Mouse (Mus musculus) kidney, postnatal 0 days (tissue): ENCODE results near the gene 1700061G19Rik. TPM values are rescaled to one million over a fixed set of nuclear protein-coding genes. Genes with fewer than 3 reads are reported as not detected.

Experiments used
- ATAC-seq: fragments of 200-750 bp; cut with Nextera tagmentation; replicated peaks from 2 replicates; pipeline ENCODE4 v1.8.0; 2017; ENCODE audit warnings: low read depth, moderate number of reproducible peaks, moderate TSS enrichment, moderate library complexity; ENCODE audit not compliant: low FRiP score
- DNase-seq: peaks from one replicate; pipeline ENCODE4 v3.0.0-alpha.2; 2016; ENCODE audit warnings: low spot score
- H3K27ac ChIP-seq: fragments of 300-500 bp; sonication (generic); 2 replicates; pipeline ENCODE4 v1.5.1; 2014; ENCODE audit warnings: mild to moderate bottlenecking
- H3K27me3 ChIP-seq: fragments of 300-500 bp; sonication (generic); 2 replicates; pipeline ENCODE4 v1.6.1; 2014; ENCODE audit warnings: low read length, mixed read lengths; ENCODE audit not compliant: insufficient read depth
- H3K36me3 ChIP-seq: fragments of 300-500 bp; sonication (generic); 2 replicates; pipeline ENCODE4 v1.6.1; 2014; ENCODE audit warnings: low read length, mixed read lengths; ENCODE audit not compliant: insufficient read depth
- H3K4me1 ChIP-seq: fragments of 300-500 bp; sonication (generic); replicated peaks from 2 replicates; pipeline ENCODE4 v1.6.1; 2014; ENCODE audit warnings: antibody characterized with exemption, low read length, mixed read lengths; ENCODE audit not compliant: insufficient read depth
- H3K4me2 ChIP-seq: fragments of 300-500 bp; sonication (generic); 2 replicates; pipeline ENCODE4 v1.6.1; 2014; ENCODE audit warnings: mild to moderate bottlenecking, low read length, moderate library complexity, mixed read lengths
- H3K4me3 ChIP-seq: fragments of 300-500 bp; sonication (generic); replicated peaks from 2 replicates; pipeline ENCODE4 v1.5.1; 2014; ENCODE audit warnings: low read depth, low read length
- H3K9ac ChIP-seq: fragments of 300-500 bp; sonication (generic); 2 replicates; pipeline ENCODE4 v1.6.1; 2014; ENCODE audit warnings: low read depth, low read length
- H3K9me3 ChIP-seq: fragments of 300-500 bp; sonication (generic); replicated peaks from 2 replicates; pipeline ENCODE4 v1.6.1; 2016; ENCODE audit warnings: low read length, inconsistent platforms, mixed read lengths
- CTCF ChIP-seq: IDR thresholded peaks from 2 replicates; pipeline ENCODE4 v1.5.1; 2016; ENCODE audit warnings: antibody characterized with exemption, low read depth, mild to moderate bottlenecking, moderate library complexity
- WGBS: fragments of 180-500 bp; shearing (Covaris S2); extraction: QIAGEN DNeasy Blood & Tissue Kit; methylation state at CpG from one replicate; pipeline ENCODE4 v1.1.7; 2014; 5-methylcytosine and 5-hydroxymethylcytosine counted together
- polyA plus RNA-seq: library from polyadenylated mRNA; unstranded; fragments of >200 nt; fragmentation: Nextera tagmentation; extraction: Ambion mirVana; gene quantifications from 2 replicates; pipeline ENCODE4 v1.2.1, GENCODE M21; 2015

The 1700061G19Rik gene
- polyA plus RNA-seq, 1 experiment from 2014 or later: 0.11 TPM

GRCm38 (mm10) chr17:56930026-56930425 is 54.7 kb downstream of the 1700061G19Rik start:
- ATAC-seq: no peak
- 78% methylated on average over 8 of the region's 8 CpGs for WGBS
- no peaks in the 10 kb centered on the region for H3K27me3 ChIP-seq
- H3K27ac ChIP-seq: no peak overlapping the region
- no peak overlapping the region for H3K4me2 ChIP-seq
- no peak overlapping the region for H3K4me3 ChIP-seq
- H3K4me1 ChIP-seq: peaks cover 16% of the 10 kb centered on the region
- no peaks in the 10 kb centered on the region for H3K36me3 ChIP-seq
- no peaks in the 10 kb centered on the region for H3K9me3 ChIP-seq
- no peak for TF ChIP-seq CTCF
- DNase-seq: no peak
- no peak overlapping the region for H3K9ac ChIP-seq

DNA sequence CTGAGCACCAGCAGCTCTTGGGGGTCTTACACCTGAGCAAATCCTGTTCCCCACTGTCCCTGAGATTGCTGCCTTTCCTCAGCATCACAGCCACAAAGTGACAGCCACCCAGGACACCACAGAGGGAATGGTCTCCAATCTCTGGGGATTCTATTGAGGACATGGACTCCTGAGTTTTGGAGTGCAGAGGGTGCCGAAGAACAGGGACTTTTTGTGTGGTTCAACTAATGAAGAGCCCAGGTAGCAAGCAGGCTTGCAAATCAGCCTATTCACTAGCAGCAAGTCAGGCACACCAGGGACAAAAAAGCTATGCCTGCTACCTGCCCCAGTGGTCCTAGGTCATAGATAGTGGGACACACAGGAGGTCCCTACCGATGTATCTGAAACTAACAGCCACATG is 58.1 kb downstream of the 1700061G19Rik start:
- H3K27ac ChIP-seq: no peak overlapping the region
- ATAC-seq (no peak), DNase-seq (no peak)
- 0 out of 2 replicates have a peak overlapping the region, but pooled peaks have one; percentile 23 for H3K9ac ChIP-seq
- peaks cover 16% of the 10 kb centered on the region for H3K4me1 ChIP-seq
- WGBS: 87% methylated on average over 2 of the region's 2 CpGs
- no peak overlapping the region for H3K4me3 ChIP-seq
- TF ChIP-seq CTCF: no peak
- no peaks in the 10 kb centered on the region for H3K27me3 ChIP-seq
- H3K4me2 ChIP-seq: 0 out of 2 replicates have a peak overlapping the region, but pooled peaks have one; percentile 73
- no peaks in the 10 kb centered on the region for H3K36me3 ChIP-seq
- no peaks in the 10 kb centered on the region for H3K9me3 ChIP-seq

DNA sequence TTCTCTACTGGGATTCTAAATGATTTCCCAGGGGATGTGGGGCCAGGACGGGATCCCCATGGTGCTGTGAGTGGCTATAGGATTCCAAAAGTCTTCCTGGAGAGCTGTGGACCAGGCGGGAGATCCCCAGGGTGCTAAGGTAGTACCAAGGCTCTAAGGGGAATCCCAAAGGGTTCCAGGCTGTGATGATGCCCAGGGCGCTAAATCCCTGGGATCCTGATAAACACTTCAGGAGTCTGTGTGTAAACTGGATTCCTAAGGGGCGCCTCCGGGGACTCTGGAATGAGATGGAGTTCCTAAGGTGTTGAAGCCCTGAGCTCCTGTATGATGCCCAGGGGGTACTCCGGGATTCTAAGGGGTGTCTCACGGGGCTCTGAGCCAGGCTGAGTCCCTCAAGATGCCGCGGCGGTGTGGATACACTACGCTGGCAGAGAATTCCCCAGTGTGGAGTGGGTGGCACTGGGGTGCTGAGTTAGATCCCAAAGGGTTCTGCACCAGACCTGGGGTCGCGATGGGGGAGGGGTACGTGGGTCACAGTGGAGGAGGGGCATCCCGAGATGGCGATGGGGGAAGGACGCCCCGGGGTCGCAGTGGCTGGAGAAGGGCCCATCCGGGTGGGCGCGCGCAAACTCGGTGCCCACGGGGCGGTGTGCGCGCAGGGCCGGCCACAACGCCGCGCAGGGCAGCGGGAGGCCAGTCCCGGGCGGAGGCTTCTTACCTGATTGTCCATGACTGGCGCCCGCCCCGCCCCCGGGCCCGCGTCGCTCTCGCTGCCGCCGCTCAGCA is 59.5 kb downstream of the 1700061G19Rik start:
- TF ChIP-seq CTCF: no peak

DNA sequence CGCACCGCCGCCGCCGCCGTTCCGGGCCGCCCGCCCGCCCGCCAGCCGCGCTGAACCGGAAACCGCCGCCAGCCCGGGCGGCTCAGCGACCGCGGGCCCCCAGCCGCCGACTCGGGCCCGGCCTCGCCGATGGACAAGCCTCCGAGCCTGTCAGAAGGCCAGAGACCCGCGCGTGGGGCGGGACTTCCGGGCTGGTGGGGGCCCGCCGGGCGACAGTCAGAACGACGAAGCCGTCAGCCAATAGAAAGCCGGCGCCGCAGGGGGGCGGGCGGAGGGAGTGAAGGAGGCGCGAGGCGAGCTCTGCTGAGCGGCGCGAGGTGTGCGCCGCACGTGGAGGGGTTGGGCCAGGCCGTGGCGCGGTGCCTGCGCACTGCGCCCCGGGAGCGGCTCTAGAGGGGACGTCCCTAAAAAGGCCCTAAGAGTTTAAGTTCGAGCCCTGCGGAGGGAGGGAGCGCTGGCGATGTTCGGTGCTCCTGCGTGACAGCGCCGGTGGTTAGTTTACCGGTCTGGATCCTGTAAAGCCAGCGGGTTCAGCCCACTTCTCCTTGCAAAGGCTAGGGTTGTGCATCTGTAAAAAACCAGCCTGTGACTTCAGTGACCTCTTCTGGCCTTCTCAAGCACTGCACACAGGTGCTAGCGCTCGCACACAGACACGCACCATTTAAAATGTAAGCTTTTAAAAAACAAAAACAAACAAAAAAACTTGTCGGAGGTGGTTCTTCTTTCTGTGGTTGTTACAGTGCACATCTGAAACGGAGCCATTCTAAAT is 60.3 kb downstream of the 1700061G19Rik start, which contains the start of gene Mllt1:
Gene Mllt1 (minus strand): TSS at position 53 of the 769 bp plus-strand sequence.
- ATAC-seq: peak; percentile 98
- peaks cover 16% of the 10 kb centered on the region for H3K4me1 ChIP-seq
- H3K27ac ChIP-seq: peak within 1 kb of the TSS; percentile 74
- 4% methylated on average over 76 of the region's 76 CpGs for WGBS
- peak within 1 kb of the TSS; percentile 73 for H3K4me2 ChIP-seq
- no peaks in the 10 kb centered on the region for H3K27me3 ChIP-seq
- no peaks in the 10 kb centered on the region for H3K9me3 ChIP-seq
- DNase-seq: peak; percentile 97
- peak within 1 kb of the TSS; percentile 86 for H3K9ac ChIP-seq
- TF ChIP-seq CTCF: peak; percentile 66
- peak within 1 kb of the TSS; percentile 78 for H3K4me3 ChIP-seq
- H3K36me3 ChIP-seq: no peaks in the 10 kb centered on the region

More for the DNA sequence above, 59.5 kb downstream of the 1700061G19Rik start:
- H3K9me3 ChIP-seq: no peaks in the 10 kb centered on the region
- peak overlapping the region; percentile 74 for H3K27ac ChIP-seq
- peak overlapping the region; percentile 73 for H3K4me2 ChIP-seq
- peak overlapping the region; percentile 86 for H3K9ac ChIP-seq
- no peaks in the 10 kb centered on the region for H3K27me3 ChIP-seq
- H3K4me1 ChIP-seq: peaks cover 16% of the 10 kb centered on the region
- DNase-seq (peak; percentile 6), ATAC-seq (peak; percentile 59)
- under 1% methylated on average over 28 of the region's 45 CpGs for WGBS
- H3K4me3 ChIP-seq: peak overlapping the region; percentile 78
- no peaks in the 10 kb centered on the region for H3K36me3 ChIP-seq

DNA sequence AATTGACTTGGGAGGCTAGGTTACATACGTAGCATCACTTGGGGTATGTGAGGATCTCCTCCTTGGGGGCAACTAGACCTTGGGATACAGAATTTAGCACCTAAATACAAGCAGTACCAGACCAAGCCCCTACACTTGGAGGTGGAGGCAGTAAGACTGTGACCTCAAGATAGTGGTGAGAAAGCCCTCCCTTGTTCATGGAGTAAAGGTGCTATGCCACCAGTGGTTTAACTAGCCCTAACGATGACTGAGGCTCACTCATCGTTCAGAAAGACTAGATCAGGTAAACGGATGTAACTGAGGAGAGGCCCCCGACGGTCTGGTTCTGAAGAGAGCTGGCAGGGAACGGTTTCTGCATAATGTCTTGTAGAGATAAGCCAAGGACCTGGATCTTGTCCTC is 61.5 kb downstream of the 1700061G19Rik start:
- TF ChIP-seq CTCF: no peak
- no peak overlapping the region for H3K27ac ChIP-seq
- WGBS: 93% methylated on average over 7 of the region's 7 CpGs

More for the DNA sequence above, 61.5 kb downstream of the 1700061G19Rik start:
- H3K36me3 ChIP-seq: no peaks in the 10 kb centered on the region
- H3K4me2 ChIP-seq: no peak overlapping the region
- no peak overlapping the region for H3K9ac ChIP-seq
- no peaks in the 10 kb centered on the region for H3K27me3 ChIP-seq
- ATAC-seq (no peak), DNase-seq (no peak)
- H3K4me1 ChIP-seq: peaks cover 16% of the 10 kb centered on the region
- no peaks in the 10 kb centered on the region for H3K9me3 ChIP-seq
- no peak overlapping the region for H3K4me3 ChIP-seq

Other genes starting within 250 kb of the 1700061G19Rik start
- gene Lonp1, start 248.6 kb upstream of the 1700061G19Rik start, polyA plus RNA-seq: 45.4 and 46.8 TPM in 2 replicates
- gene Catsperd, start 247.3 kb upstream of the 1700061G19Rik start, polyA plus RNA-seq: 0.78 and 1.0 TPM in 2 replicates
- gene Ranbp3, start 202.2 kb upstream of the 1700061G19Rik start, polyA plus RNA-seq: 57.4 and 58.8 TPM in 2 replicates
- 683 and 742 TPM in 2 replicates for gene Ndufa11, start 157.7 kb upstream of the 1700061G19Rik start, polyA plus RNA-seq
- gene Vmac, start 157.5 kb upstream of the 1700061G19Rik start, polyA plus RNA-seq: 24.4 and 27.4 TPM in 2 replicates
- 8.7 and 11.8 TPM in 2 replicates for gene Nrtn, start 117.9 kb upstream of the 1700061G19Rik start, polyA plus RNA-seq
- 37.3 and 38.8 TPM in 2 replicates for gene Dus3l, start 110.7 kb upstream of the 1700061G19Rik start, polyA plus RNA-seq
- gene Prr22, start 105.2 kb upstream of the 1700061G19Rik start, polyA plus RNA-seq: 0.59 and 0.71 TPM in 2 replicates
- gene Rfx2, start 44.5 kb upstream of the 1700061G19Rik start, polyA plus RNA-seq: 1.6 and 2.1 TPM in 2 replicates
- gene Acsbg2, start 1.0 kb upstream of the 1700061G19Rik start, polyA plus RNA-seq: not detected in 2 replicates
- gene Mllt1, start 59.9 kb downstream of the 1700061G19Rik start, polyA plus RNA-seq: 27.4 and 29.1 TPM in 2 replicates
- not detected in 2 replicates for gene Acer1, start 106.6 kb downstream of the 1700061G19Rik start, polyA plus RNA-seq
- 145 and 149 TPM in 2 replicates for gene Clpp, start 114.8 kb downstream of the 1700061G19Rik start, polyA plus RNA-seq
- gene Alkbh7, start 121.9 kb downstream of the 1700061G19Rik start, polyA plus RNA-seq: 61.2 and 65.7 TPM in 2 replicates
- gene Pspn, start 124.5 kb downstream of the 1700061G19Rik start, polyA plus RNA-seq: 0.55 TPM in 1 of 2 replicates, not detected in the other
- 46.7 and 50.3 TPM in 2 replicates for gene Gtf2f1, start 135.8 kb downstream of the 1700061G19Rik start, polyA plus RNA-seq
- gene Gm17949, start 136.0 kb downstream of the 1700061G19Rik start, polyA plus RNA-seq: 0.38 TPM in 1 of 2 replicates, not detected in the other
- gene Khsrp, start 156.0 kb downstream of the 1700061G19Rik start, polyA plus RNA-seq: 35.6 and 36.2 TPM in 2 replicates
- not detected in 2 replicates for gene Slc25a41, start 166.2 kb downstream of the 1700061G19Rik start, polyA plus RNA-seq
- 82.4 and 90.9 TPM in 2 replicates for gene Crb3, start 183.6 kb downstream of the 1700061G19Rik start, polyA plus RNA-seq
- gene Slc25a23, start 184.4 kb downstream of the 1700061G19Rik start, polyA plus RNA-seq: 10.2 and 10.7 TPM in 2 replicates
- 4.2 and 5.1 TPM in 2 replicates for gene Dennd1c, start 203.0 kb downstream of the 1700061G19Rik start, polyA plus RNA-seq
- 15.4 and 16.4 TPM in 2 replicates for gene Tubb4a, start 212.3 kb downstream of the 1700061G19Rik start, polyA plus RNA-seq
- 6.1 and 6.8 TPM in 2 replicates for gene Tnfsf9, start 229.8 kb downstream of the 1700061G19Rik start, polyA plus RNA-seq